Mouse (Mus musculus) heart, postnatal 0 days (tissue): Measurements from ENCODE around the gene Akr1c18.
A peak's percentile ranks its signal among the peaks of the same experiment; 100 is the strongest.
"Not testable (repeated sequence)": the region's sequence is repeated elsewhere in the genome, so short reads cannot be mapped to it uniquely, and the experiment has no call there.

Experiments used
- CTCF ChIP-seq: IDR thresholded peaks from 2 replicates; pipeline ENCODE4 v1.5.1; 2016; ENCODE audit warnings: antibody characterized with exemption, control low read depth, low read depth
- EP300 ChIP-seq: IDR thresholded peaks from 2 replicates; pipeline ENCODE4 v1.6.1; 2016; ENCODE audit warnings: antibody characterized with exemption, low read depth

DNA sequence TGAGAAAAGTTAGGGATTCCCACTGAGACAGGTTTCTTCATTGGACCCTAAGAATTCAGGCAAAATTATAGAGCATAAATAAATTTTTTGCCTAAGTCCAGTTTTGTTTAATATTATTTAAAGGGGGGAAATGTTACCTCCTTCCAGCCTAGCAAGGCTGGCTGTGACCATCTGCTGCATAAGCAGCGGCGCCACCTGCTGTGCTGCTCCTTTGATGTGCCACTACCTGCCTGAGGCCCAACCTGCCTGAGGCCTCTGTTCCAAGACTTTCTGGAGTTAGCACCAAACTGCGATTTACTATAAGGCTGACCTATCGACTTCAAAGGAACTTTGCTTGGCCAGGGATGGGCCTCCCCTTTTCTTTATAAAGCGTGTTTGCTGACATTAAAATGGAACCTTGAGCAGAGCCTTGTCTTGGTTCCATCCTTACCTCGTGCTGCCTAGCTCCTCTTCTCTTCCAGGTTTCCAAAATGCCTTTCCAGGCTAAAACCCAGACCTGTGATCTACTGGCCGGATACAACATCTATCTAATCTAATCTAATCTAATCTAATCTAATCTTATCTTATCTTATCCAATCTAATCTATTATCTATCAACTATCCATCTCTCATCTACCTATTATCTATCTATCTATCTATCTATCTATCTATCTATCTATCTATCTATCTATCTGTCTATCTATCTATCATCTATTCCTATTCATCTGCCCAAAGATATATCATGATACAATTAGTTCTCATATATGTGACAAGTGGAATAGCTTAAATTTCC, 36.4 kb upstream of the Akr1c18 start:
- TF ChIP-seq CTCF: peak; percentile 24
- not testable (repeated sequence) for TF ChIP-seq EP300
